Mouse (Mus musculus) adipocyte (in vitro differentiated cells): Measurements from ENCODE around the gene Doc2g.

Experiments
- DNase-seq: peaks from one replicate; pipeline ENCODE4 v3.0.0-alpha.2; 2016; ENCODE audit warnings: low spot score

The Doc2g gene

DNA sequence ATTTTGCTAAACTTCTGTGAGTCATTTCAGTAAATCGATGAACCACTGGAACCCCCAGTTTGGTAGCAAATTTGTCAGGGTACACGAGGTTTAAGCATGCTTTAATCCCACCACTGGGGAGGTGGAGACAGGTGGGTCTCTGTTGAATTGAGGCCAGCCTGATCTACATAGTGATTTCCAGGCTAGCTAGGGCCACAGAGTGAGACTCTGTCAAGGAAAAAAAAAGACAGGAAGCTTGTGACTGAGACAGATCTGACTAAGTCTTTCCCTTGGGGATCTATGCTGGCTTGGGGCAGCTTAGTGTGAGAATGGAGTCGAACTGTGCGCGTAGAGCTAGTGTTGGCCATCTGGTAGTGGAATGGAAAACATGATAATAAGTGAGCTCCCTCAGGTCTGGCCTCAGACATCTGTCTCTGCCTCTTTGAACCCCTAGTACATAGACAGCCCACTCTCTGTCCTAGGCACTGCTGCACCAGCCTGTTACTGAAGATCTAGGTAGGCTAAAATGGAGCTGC lies 49.5 kb downstream of the Doc2g start:
- DNase-seq: peak; percentile 40

DNA sequence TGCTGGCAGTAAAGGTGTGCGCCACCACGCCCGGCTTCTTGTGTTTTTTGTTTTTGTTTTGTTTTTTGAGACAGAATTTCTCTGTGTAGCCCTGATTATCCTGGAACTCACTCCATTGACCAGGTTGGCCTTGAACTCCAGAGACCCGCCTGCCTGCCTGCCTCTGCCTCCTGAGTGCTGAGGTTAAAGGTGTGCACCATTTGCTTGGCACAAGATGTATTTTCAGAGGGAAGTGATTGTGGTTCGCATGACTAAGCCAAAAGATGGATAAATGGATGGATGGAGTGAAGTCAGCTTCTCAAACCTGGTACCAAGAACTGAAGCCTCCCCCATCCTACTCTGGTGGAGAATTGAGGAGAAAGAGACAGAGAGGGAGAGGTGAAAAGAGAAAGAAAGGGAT lies 51.5 kb downstream of the Doc2g start:
- no peak for DNase-seq

GRCm38 (mm10) chr19:4055216-4055946 lies 52.3 kb downstream of the Doc2g start:
- peak; percentile 49 for DNase-seq

DNA sequence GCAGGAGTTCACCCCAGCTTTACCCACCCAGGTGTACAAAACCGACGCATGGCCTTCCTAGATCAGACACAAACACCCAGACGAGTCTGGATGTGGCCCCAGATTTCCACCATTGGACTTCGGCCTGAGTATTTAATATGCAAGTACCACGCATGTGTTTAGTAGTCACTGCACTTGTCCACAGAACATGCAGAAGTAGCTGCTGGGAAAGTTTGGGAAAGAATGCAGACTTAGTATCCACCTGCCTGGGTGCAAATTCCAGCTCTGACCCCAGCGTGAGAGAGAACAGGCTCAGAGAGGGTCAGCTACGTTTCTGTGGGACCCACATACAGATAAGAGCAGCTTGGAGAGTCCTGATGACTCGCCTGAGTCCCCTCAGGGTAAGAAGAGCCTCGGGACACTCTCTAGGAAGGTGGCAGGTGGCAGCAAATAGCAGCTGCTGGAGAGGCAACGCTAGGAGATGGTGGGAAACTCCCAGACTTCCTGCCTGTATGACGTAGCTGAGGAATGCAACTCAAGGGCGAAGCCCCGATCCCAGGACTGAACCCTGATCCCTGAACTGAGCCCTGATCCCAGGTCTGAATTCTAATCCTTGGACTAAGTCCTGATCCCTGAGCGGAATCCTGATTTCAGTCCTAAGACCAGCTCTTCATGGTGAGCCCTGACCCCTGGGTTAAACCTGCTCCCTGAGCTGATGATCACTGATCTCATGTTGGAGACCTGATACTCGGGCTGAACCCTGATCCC lies 53.0 kb downstream of the Doc2g start:
- no peak for DNase-seq
